Mouse (Mus musculus) hematopoietic multipotent progenitor cell, adult 10-12 weeks (in vitro differentiated cells): Measurements from ENCODE around the gene Krt36. TPM values are rescaled to one million over a fixed set of nuclear protein-coding genes. Genes with fewer than 3 reads are reported as not detected.

Experiments used
- polyA plus RNA-seq: library from polyadenylated mRNA; stranded (reverse); fragments of >175 nt; gene quantifications from 2 replicates; pipeline ENCODE4 v1.2.3, GENCODE M21; 2012; ENCODE audit warnings: low replicate concordance

The Krt36 gene
- not detected in 2 replicates for polyA plus RNA-seq

GRCm38 (mm10) chr11:100105576-100106122 is at the start of gene Krt36:
Gene Krt36 (minus strand): TSS chr11:100105626.

GRCm38 (mm10) chr11:100148615-100149330 is 43.3 kb upstream of the Krt36 start, which contains the start of gene Krt19:
Gene Krt19 (minus strand): TSS chr11:100148665.

GRCm38 (mm10) chr11:100135731-100136130 is 30.3 kb upstream of the Krt36 start, which contains the start of gene Krt15:
Gene Krt15 (minus strand): TSS chr11:100135928.

GRCm38 (mm10) chr11:100121466-100121865 is 16.0 kb upstream of the Krt36 start, which contains the start of gene Krt13:
Gene Krt13 (minus strand): TSS chr11:100121566.

GRCm38 (mm10) chr11:100096141-100096540 is 9.3 kb downstream of the Krt36 start, which contains the start of gene Krt35:
Gene Krt35 (minus strand): TSS chr11:100096241.

GRCm38 (mm10) chr11:100087861-100088260 is 17.6 kb downstream of the Krt36 start, which contains the start of gene Krt32:
Gene Krt32 (minus strand): TSS chr11:100088226.

Other genes with a start within 250 kb of the Krt36 start
- not detected in 2 replicates for gene Gm11568, start 247.7 kb downstream of the Krt36 start, polyA plus RNA-seq
- gene Gm11559, start 241.2 kb downstream of the Krt36 start, polyA plus RNA-seq, result not detected in 2 replicates
- not detected in 2 replicates for gene Krtap9-1, start 232.2 kb downstream of the Krt36 start, polyA plus RNA-seq
- gene Gm11567, start 226.4 kb downstream of the Krt36 start, polyA plus RNA-seq, result not detected in 2 replicates
- not detected in 2 replicates for gene Krtap31-1, start 197.7 kb downstream of the Krt36 start, polyA plus RNA-seq
- not detected in 2 replicates for gene Gm11565, start 190.9 kb downstream of the Krt36 start, polyA plus RNA-seq
- not detected in 2 replicates for gene Krtap31-2, start 169.3 kb downstream of the Krt36 start, polyA plus RNA-seq
- not detected in 2 replicates for gene Krtap9-5, start 157.2 kb downstream of the Krt36 start, polyA plus RNA-seq
- gene Krtap29-1, start 126.6 kb downstream of the Krt36 start, polyA plus RNA-seq, result not detected in 2 replicates
- gene Krtap16-1, start 119.0 kb downstream of the Krt36 start, polyA plus RNA-seq, result not detected in 2 replicates
- gene Krtap17-1, start 111.6 kb downstream of the Krt36 start, polyA plus RNA-seq, result not detected in 2 replicates
- gene Krt33a, start 89.4 kb downstream of the Krt36 start, polyA plus RNA-seq, result not detected in 2 replicates
- not detected in 2 replicates for gene Krt33b, start 75.8 kb downstream of the Krt36 start, polyA plus RNA-seq
- gene Krt34, start 64.1 kb downstream of the Krt36 start, polyA plus RNA-seq, result not detected in 2 replicates
- gene Krt31, start 55.1 kb downstream of the Krt36 start, polyA plus RNA-seq, result not detected in 2 replicates
- gene Krt32, start 17.4 kb downstream of the Krt36 start, polyA plus RNA-seq, result not detected in 2 replicates
- 0.13 TPM in 1 of 2 replicates, not detected in the other for gene Krt35, start 9.4 kb downstream of the Krt36 start, polyA plus RNA-seq
- gene Krt13, start 15.9 kb upstream of the Krt36 start, polyA plus RNA-seq, result 0.33 TPM in 1 of 2 replicates, not detected in the other
- gene Krt15, start 30.3 kb upstream of the Krt36 start, polyA plus RNA-seq, result not detected in 2 replicates
- gene Krt19, start 43.0 kb upstream of the Krt36 start, polyA plus RNA-seq, result 0.12 and 0.14 TPM in 2 replicates
- not detected in 2 replicates for gene Krt9, start 87.6 kb upstream of the Krt36 start, polyA plus RNA-seq
- gene Krt14, start 101.9 kb upstream of the Krt36 start, polyA plus RNA-seq, result not detected in 2 replicates
- not detected in 2 replicates for gene Krt16, start 143.3 kb upstream of the Krt36 start, polyA plus RNA-seq
- gene Krt17, start 155.4 kb upstream of the Krt36 start, polyA plus RNA-seq, result 0.10 and 0.14 TPM in 2 replicates
- not detected in 2 replicates for gene Krt42, start 164.2 kb upstream of the Krt36 start, polyA plus RNA-seq
- 448 and 588 TPM in 2 replicates for gene Eif1, start 214.3 kb upstream of the Krt36 start, polyA plus RNA-seq
- not detected in 2 replicates for gene Gast, start 228.8 kb upstream of the Krt36 start, polyA plus RNA-seq